Mouse (Mus musculus) ES-Bruce4 (cell line): ENCODE measurements around the gene Slc4a3. TPM values are rescaled to one million over a fixed set of nuclear protein-coding genes. Genes with fewer than 3 reads are reported as not detected.

Experiments used
- H3K27ac ChIP-seq: 2 replicates; pipeline ENCODE4 v1.5.1; 2012; ENCODE audit warnings: low read length, inconsistent platforms; ENCODE audit not compliant: insufficient read depth
- H3K27me3 ChIP-seq: 2 replicates; pipeline ENCODE4 v1.6.1; 2012; ENCODE audit warnings: mild to moderate bottlenecking, low read length, inconsistent platforms; ENCODE audit not compliant: control insufficient read depth, poor library complexity, insufficient read depth, severe bottlenecking
- H3K36me3 ChIP-seq: 2 replicates; pipeline ENCODE4 v1.6.1; 2012; ENCODE audit warnings: inconsistent platforms, mild to moderate bottlenecking, low read length, moderate library complexity; ENCODE audit not compliant: control insufficient read depth, poor library complexity, insufficient read depth, severe bottlenecking
- H3K4me1 ChIP-seq: one replicate; pipeline ENCODE4 v1.8.1; 2011; ENCODE audit warnings: low read length; ENCODE audit not compliant: control insufficient read depth, insufficient read depth
- H3K4me3 ChIP-seq: 2 replicates; pipeline ENCODE4 v1.5.1; 2011; ENCODE audit warnings: low read depth, mild to moderate bottlenecking, low read length
- H3K9ac ChIP-seq: 2 replicates; pipeline ENCODE4 v1.6.1; 2012; ENCODE audit warnings: low read depth, mild to moderate bottlenecking, inconsistent platforms; ENCODE audit not compliant: poor library complexity, severe bottlenecking
- H3K9me3 ChIP-seq: replicated peaks from 2 replicates; pipeline ENCODE4 v1.6.1; 2012; ENCODE audit warnings: mild to moderate bottlenecking, low read length, inconsistent platforms; ENCODE audit not compliant: control insufficient read depth, poor library complexity, insufficient read depth, severe bottlenecking
- CTCF ChIP-seq: IDR thresholded peaks from one replicate; pipeline ENCODE4 v1.8.1; 2011; ENCODE audit warnings: low read depth, low read length
- EP300 ChIP-seq: IDR thresholded peaks from 2 replicates; pipeline ENCODE4 v1.6.1; 2011; ENCODE audit warnings: low read depth, low read length; ENCODE audit not compliant: insufficient read depth
- POLR2A ChIP-seq: IDR thresholded peaks from one replicate; pipeline ENCODE4 v1.8.1; 2011; ENCODE audit warnings: low read length; ENCODE audit not compliant: insufficient read depth
- polyA plus RNA-seq: library from polyadenylated mRNA; stranded (reverse); fragments of >200 nt; gene quantifications from 2 replicates; pipeline ENCODE4 v1.2.4, GENCODE M21; 2011; ENCODE audit warnings: low read depth; ENCODE audit not compliant: missing spikeins, insufficient read depth, insufficient read length

Gene Slc4a3
- polyA plus RNA-seq, 1 experiment = 6.6 TPM

DNA sequence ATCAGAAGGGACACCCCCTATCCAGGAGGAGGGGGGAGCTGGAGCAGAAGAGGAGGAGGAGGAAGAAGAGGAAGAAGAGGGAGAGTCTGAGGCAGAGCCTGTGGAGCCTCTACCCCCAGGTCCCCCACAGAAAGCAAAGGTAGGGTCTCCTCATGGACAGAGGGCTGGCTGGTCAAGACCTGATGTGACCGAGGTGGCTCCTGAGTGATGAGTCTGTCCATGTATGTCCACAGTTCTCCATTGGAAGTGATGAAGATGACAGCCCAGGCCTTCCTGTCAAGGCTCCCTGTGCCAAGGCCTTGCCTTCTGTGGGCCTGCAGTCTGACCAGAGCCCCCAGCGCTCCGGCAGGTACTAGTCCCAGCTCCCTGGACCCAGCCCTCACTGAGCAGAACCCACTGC, 2.0 kb downstream of the Slc4a3 start:
- no peak overlapping the region for H3K9ac ChIP-seq
- H3K27me3 ChIP-seq = no peaks in the 10 kb centered on the region
- H3K4me3 ChIP-seq = no peak overlapping the region
- TF ChIP-seq CTCF (no peak), POLR2A (no peak), EP300 (no peak)
- no peaks in the 10 kb centered on the region for H3K36me3 ChIP-seq
- no peaks in the 10 kb centered on the region for H3K9me3 ChIP-seq
- H3K4me1 ChIP-seq = peaks cover 2% of the 10 kb centered on the region
- H3K27ac ChIP-seq = no peak overlapping the region

DNA sequence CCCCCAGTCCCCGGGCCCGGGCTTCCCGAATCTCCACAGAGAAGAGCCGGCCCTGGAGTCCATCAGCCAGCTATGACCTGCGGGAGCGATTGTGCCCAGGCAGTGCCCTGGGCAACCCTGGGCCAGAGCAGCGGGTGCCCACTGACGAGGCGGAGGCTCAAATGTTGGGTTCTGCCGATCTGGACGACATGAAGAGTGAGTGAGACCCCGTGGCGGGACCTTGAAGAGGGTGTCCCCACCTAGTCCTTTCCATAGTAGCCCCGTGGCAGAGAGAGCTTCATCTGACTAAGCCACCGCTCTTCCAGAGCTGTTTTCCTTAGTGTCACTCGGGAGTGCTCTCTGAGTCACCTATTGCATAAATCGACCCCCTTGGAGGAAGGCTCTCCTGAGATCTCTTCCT, 2.8 kb downstream of the Slc4a3 start:
- Histone ChIP-seq H3K4me1 (peaks cover 2% of the 10 kb centered on the region), H3K27ac (no peak overlapping the region), H3K4me3 (0 out of 2 replicates have a peak overlapping the region, but pooled peaks have one; percentile 19), H3K27me3 (no peaks in the 10 kb centered on the region), H3K36me3 (no peaks in the 10 kb centered on the region), H3K9me3 (no peaks in the 10 kb centered on the region), H3K9ac (no peak overlapping the region)
- TF ChIP-seq EP300 (no peak), CTCF (no peak)

DNA sequence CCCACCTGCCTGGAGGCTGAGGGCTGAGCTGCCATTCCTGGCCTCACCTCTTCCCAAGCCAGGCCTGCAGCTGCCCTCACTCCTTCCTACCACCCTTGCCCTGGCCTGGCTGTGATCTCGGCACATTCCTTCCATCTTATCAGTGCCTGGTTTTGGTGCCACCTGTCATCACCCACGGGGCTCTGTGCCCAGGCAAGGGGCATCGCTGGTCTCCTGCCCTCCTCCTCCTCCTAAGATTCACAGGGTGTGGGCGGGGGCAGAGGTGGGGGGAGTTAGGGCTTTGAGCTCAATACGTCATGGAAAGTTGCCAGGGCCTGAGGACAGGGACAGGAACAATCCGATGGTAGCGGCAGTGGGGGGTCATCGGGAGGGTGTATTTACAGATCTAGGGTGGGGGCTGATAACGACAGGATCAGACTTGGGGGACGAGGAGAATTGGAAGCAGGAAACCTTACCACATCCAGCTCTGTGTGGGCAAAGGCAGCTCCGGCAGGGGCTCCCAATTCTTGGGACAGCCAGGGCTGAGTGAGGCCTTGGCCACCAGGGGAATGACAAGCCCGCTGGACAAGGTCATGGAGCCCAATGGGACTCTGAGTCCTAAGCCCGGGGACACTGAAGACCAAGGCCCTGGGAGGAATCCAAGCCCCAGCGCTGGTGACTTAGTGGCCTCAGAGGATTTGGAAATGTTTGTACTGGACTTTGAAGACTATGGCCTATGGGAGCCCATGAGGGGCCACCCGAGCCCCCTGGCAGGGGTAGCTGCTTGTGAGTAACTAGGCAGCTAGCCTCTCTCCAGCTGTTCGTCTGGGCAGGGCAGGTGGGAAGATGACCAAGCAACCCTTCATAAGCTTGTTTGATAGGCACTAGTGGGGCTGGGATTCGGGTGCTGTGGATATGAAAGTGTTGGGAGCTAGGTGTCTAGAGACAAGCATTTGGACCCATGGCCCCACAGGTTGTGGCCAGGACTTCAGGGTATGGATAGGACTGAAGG, 3.5 kb downstream of the Slc4a3 start:
- no peaks in the 10 kb centered on the region for H3K27me3 ChIP-seq
- TF ChIP-seq EP300 (no peak), CTCF (no peak), POLR2A (no peak)
- H3K4me3 ChIP-seq = no peak overlapping the region
- H3K9ac ChIP-seq = no peak overlapping the region
- no peaks in the 10 kb centered on the region for H3K9me3 ChIP-seq
- H3K27ac ChIP-seq = no peak overlapping the region
- H3K4me1 ChIP-seq = peaks cover 2% of the 10 kb centered on the region
- no peaks in the 10 kb centered on the region for H3K36me3 ChIP-seq

DNA sequence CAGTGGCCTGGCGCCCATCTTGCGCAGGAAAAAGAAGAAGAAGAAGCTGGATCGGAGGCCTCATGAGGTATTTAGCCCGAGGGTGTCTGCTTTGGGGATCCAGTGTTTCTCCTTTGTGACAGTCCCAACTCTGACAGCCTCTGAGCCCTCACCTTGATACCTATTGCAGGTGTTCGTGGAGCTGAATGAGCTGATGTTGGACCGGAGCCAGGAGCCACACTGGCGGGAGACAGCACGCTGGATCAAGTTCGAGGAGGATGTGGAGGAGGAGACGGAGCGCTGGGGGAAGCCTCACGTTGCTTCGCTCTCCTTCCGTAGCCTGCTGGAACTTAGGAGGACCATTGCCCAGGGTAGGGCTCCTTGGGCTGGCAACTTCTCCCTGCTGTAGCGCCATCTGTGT, 4.5 kb downstream of the Slc4a3 start:
- TF ChIP-seq EP300 = no peak
- TF ChIP-seq CTCF = no peak
- TF ChIP-seq POLR2A = no peak
- Histone ChIP-seq H3K36me3 (no peaks in the 10 kb centered on the region), H3K27me3 (no peaks in the 10 kb centered on the region), H3K9ac (no peak overlapping the region), H3K27ac (no peak overlapping the region), H3K4me1 (peaks cover 2% of the 10 kb centered on the region), H3K9me3 (no peaks in the 10 kb centered on the region), H3K4me3 (no peak overlapping the region)

DNA sequence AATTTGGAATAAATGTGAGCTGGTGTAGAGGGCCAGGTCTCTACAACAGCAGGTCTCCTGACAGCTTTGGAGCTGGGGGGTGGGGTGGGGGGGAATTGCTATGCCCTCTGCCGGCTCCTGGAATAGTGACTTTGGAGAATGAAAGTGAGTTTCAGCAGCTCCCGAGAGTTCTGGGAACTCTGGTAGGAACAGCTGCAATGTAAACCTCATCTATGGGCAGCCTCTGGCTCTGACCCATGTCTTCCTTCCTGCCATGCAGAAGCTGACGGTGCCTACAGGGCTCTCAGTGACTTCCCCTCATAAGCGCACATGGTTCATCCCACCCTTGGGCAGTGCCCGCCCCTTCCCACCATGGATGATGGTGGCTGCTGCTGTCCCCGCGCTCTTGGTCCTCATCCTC, 9.6 kb downstream of the Slc4a3 start:
- Histone ChIP-seq H3K9ac (no peak overlapping the region), H3K4me3 (no peak overlapping the region), H3K4me1 (peaks cover 2% of the 10 kb centered on the region), H3K27ac (no peak overlapping the region), H3K9me3 (no peaks in the 10 kb centered on the region), H3K36me3 (no peaks in the 10 kb centered on the region), H3K27me3 (no peaks in the 10 kb centered on the region)
- TF ChIP-seq EP300 (no peak), POLR2A (no peak), CTCF (no peak)

DNA sequence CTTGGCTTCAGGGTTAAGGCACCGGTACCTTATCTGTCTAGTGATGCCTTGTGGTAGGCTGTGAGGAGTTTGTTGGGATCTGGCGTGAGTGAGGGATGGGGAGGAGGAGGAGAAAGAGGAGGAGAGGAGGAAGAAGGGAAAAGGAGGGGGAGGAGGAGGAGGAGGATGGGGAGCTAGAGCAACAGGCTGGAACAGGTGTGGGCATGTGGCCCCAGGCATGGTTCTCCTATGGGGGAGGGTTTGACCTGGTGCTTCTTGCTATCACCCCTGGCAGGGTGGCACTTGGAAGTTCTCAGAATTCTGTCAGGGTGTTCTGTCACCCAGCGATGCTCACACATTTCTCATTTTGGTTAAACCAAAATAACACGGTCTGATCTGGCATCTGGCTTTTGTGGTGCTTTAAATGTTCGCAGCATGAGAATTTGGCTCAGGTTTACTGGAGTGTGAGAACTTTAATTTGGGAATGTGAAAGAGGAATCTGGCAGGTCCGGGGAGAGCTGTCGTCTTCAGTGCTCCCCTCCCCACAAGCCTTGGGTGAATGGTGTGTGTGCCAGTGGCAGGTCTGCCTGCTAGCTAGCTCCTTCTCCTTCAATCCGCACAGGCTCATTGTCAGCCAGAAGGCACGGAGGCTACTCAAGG, 10.2 kb downstream of the Slc4a3 start:
- H3K27ac ChIP-seq = no peak overlapping the region
- H3K4me1 ChIP-seq = peaks cover 2% of the 10 kb centered on the region
- no peak overlapping the region for H3K9ac ChIP-seq
- H3K36me3 ChIP-seq = no peaks in the 10 kb centered on the region
- H3K27me3 ChIP-seq = no peaks in the 10 kb centered on the region
- H3K4me3 ChIP-seq = no peak overlapping the region
- no peaks in the 10 kb centered on the region for H3K9me3 ChIP-seq
- TF ChIP-seq EP300 (no peak), POLR2A (no peak), CTCF (no peak)
